Mouse (Mus musculus) frontal cortex, postnatal 10 days (tissue): ENCODE measurements around the gene Grtp1.

Experiments used
- DNase-seq, 2 experiments: peaks; one replicate each; pipeline ENCODE4 v3.0.0; 2022; ENCODE audit warnings: low spot score in 2 of 2, mixed read lengths in 1 of 2

Grtp1 gene

DNA sequence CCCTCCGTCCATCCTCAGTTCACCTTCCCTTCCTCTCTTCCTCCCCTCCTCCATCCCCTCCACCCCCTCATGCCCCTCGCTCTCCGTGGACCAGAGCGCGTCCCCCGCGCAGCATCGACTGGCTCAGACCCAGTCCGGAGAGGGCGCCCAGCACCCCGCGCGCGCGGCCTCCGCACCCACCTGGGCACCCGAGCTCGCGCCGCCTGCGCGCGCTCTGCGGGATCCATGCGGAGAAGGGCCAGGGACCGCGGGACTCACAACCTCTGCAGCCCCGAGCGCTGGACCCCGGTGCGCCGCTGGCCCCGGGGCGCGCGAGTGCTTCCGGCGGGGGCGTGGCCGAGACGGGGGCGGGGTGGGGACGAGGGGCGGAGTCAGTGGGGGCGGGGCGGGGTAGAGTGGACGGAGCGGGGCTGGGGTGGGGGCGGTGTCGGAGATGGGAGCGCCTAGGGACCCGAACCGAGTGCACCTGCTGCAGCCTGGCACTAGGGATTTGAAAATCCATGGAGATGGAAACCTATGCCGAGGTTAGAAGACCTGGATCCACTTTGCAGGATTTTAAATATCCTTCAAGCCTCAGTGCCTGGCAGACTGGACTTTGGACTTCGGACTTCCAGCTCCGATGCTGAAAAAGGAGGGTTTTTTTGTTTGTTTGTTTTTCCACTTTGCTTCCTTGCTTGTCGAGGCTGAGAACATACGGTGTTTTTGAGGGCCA, at the start of gene Grtp1:
Grtp1 (minus strand) TSS at position 320 of the 712 bp plus-strand sequence.
- peak in 1 of 2 experiments; percentile 37 for DNase-seq

DNA sequence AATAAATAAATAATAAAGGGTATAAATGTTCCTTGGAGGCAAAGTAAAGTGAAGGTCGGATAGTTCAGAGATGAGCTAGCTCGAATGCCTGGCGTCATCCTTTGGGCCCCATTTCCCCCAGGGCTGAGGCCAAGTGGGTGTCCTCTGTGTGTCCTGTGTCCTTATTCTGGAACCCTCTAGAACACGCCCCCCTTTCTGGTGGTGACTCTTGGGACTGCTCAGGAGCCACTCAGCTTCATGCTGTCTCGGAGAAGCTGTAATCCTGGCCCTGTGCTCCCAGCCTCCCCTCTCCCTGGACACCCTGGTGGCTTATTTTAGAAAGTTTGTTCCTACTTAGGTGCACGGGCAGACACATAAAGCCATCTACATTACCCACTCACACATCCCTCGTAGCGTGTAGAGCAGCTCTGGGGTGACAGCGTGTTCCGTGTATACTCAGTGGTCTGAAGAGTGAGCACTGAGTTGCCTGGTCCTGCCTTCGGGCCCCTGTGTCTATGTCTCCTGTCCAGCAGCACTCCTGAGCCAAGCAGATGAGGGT, 44.0 kb upstream of the Grtp1 start:
- no peak for DNase-seq

DNA sequence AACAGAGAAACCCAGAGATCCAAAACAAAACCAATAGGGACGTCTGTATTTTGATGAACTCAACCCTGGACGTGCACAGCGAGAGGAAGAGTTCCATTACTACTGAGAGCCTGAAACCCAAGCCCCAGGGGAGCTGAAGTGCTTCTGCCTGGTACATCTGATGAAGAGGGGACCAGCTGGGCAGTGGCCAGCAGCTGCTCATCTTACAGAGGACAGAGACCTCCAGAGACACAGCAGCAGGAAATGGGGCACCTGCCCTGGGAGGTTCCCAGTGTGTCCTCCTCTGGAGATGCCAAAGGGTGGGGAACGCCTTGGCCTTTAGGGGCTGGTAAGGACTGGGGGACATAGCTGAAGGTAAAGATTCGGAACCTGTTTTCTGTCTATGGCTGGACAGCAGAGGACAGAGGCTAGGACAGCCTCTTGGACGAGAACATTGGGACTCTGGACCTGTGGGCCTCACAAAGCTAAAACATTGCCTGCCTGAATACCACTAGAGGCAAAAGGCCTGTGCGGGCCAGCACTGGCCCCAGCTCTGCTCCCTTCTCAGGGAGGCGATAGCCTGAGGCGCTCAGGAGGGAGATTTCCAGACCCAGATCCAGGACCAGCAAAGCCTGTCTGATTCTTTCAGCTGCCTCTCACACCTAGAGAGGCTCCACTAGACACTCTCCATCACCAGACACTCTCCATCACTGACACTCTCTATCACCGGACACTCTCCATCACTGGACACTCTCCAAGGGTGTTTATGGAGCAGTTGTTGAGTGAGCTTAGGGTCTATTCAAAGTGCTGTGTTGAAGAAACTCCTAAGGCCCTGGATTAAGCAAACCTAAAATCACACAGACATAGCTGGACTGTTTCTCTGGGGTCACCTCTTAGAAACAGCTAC, 42.8 kb upstream of the Grtp1 start:
- no peak for DNase-seq

DNA sequence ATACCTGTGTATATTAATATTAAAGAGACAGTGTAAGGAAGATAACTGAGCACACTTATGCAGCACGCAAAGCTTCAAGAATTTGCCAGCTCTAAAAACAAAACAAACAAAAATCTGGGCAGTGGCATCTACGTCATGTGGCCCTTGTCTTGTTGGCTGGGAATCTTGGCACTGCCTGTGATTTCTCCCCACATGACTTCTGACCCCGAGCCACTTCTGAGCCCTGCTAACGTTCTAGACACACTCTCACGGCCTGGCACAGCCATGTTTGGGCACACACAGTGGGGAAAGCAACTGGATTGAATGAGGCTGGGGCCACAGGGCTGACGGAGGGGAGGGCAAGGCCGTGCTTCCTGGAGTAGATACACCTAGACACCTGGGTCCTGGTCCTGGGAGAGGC, 40.3 kb upstream of the Grtp1 start:
- DNase-seq = no peak

DNA sequence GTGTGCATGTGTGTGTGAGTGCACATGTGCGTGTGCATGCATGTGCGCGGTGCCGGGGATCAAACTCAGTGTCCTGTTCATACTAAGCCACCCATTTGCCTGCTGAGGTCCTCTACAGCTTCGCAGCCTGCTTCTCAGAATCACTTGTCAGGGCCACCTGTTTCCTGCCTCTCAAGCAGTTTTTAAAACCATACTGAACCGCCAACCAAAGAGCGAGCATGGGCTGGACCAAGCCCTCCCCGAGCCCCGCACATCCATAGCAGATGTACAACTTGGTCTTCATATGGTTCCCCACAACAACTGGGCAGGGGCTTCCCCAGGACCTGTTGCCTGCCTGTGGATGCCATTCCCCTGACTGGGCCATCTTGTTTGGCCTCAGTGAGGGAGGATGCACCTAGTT, 39.6 kb upstream of the Grtp1 start:
- DNase-seq = no peak

DNA sequence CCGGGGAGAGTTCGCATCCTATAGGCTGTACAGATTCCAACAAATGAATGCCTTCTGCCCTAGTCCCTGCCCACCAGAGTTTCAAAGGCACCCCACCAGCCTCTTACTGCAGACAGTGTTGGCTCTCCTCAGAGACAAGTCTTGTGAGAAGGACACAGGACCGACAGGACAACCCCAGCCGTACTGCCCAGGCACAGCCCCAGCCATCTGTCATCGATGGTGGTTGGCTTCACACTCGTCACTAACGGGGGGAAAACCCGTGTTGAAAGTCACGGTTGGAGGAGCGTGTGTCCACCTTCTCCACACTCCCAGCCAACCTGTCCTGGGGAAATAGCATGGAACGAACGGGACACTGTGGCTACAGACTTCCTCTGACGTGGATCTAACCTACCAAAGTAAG, 34.4 kb upstream of the Grtp1 start:
- DNase-seq = no peak

DNA sequence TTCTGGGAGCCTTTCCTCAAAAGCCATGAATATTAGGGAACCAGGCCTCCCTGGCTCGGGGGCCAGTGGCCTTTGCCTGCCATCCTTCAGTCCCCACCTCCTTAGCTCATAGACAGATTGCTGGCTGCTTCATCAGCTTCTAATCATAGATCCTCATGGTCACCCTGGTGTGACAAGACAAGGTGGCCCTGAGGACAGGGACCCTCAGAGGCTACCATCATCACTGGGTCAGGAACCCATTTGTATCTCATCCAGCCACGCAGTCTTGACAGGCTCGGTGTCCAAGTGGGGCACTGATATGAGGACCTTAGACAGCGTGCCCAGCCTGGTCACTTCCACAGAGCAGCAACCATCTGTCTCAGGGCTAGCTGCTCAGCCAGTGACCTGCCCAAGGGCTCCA, 30.1 kb upstream of the Grtp1 start:
- DNase-seq = no peak

DNA sequence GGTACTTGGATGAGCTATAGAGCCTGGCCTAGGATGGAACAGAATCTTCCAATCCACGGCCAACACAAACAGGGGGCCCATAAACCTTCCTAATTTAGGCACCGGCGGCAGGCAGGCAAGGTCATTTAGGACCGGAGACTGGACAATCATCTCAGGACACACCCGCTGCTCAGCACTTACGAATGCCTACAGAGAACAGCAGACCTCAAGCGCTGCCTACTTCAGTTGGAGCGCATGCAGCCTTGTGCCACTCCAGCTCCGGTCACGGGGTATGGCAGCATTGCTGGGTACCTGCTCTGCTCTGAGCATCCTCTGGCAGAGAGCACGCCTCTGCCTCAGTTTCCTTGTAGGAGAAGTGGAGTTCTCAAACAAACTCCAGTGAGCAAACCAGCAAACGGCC, 29.4 kb upstream of the Grtp1 start:
- DNase-seq = no peak

DNA sequence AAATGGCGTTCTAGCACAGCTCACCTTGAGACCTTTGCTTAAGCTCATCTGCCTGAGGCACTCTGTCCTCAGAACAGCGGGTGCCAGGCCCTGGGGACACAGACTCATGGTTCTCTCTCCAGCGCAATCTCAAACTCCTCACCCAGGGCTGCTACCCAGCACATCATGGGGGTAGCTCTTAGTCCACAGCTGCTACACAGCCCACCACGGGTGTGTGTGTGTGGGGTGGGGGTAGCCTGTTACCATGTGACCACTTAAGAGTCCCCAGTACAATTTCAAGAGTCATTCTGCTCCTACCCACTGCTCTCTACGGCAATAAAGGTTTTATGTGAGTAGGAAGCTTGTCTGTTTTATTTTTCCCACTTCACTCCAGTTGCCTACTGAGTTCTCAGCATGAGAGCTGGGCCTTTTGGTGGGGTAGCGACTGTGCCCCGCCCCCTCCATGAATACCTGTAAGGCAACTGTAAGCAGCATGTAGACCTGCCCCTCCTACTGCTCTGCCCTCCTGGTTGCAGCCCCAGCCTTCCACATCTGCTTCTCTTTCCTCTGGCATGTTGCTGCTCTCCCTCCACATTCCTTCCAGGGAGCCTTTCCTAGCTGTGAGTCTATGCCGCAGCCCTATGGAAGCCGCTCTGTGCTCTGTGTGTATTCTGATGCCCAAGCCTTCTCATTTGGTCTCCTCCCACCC, 28.6 kb upstream of the Grtp1 start:
- DNase-seq = no peak

DNA sequence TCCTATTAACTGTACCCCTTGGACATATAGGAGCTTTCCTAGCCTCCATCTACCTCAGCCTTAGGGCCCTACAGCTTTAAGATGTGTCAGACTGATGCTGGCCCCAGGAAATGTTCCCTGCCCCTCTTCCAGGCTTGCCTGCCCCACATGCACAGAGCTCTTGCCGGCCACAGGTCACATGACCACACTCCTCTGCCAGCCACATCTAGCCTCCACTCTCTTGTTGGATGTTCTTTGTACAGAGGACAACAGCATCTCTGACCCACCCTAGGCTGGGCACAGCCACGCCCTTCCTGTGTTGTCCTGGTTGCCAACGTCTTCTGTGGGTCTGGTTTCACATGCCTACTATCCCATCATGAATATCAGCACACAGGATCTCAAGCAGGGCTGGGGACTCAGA, 26.8 kb upstream of the Grtp1 start:
- no peak for DNase-seq

DNA sequence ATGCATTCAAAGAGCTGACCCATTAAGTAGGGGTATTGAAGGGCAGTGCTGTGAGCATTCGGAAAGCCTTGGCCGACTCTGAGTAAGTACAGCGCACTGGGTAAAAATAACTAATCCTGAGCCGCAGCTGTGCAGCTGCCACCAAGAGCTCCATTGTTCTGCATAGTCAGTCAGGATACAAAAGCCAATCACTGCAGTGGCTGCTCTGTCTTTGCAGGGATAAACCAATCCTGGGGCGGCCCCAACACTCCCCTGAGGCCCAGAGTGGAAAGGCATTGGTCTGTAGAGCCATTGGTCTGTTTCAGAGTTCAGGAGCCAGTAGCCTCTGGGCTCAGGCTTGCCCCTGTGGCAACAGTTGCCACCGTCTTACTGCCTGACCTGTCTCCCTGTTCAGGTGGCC, 25.9 kb upstream of the Grtp1 start:
- DNase-seq = peak in 1 of 2 experiments; percentile 26

DNA sequence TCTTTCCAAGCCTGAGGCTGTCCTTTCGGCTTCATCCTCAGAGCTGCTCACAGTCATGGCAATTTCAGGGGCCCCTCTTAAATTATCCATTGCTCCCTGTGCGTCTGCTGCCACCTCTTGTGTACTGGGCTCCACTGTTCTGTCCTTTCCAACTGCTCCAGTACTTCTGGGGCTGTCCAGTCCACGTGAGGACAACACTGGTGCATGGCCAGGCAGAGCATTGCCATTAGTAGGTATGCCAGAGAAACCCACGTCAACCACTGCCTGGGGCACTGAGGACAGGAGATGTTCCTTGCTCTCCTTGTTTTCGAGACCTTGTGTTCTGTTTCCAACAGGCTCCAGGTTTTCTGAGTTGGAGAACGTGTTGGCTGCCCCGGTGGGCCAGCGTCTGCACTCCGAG, 24.0 kb upstream of the Grtp1 start:
- DNase-seq = no peak

DNA sequence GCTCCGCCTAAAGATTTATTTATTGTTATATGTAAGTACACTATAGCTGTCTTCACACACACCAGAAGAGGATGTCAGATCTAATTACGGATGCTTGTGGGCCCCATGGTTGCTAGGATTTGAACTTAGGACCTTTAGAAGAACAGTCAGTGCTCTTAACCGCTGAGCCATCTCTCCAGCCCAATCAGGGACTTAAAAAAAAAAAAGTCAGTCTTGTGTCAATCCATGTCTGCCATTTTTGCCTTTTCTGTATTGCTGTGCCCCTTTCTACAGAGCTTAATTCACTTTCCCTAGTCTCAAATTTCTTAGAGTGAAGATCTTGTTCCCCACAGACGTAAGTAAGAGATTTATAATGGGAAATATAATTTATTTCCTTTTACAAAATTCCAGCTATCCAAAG, 18.0 kb upstream of the Grtp1 start:
- DNase-seq = no peak

DNA sequence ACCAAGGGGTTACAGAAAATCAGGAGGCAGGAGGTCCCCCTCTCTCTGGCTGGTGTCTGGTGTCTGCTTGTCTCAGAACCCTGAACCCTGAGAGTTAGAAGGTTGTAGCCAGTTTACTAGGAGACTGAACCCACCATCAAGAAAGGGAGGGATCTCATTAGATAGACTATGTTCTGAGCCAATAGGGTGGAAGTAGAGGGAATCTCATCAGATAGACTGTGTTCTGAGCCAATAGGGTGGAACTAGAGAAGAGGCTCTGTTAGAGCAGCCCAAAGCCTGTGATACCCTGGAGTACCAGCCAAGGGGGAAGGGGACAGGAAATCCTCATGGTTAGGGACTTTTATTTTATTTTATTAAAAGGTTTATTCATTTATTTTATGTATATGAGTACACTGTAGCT, 17.6 kb upstream of the Grtp1 start:
- no peak for DNase-seq

DNA sequence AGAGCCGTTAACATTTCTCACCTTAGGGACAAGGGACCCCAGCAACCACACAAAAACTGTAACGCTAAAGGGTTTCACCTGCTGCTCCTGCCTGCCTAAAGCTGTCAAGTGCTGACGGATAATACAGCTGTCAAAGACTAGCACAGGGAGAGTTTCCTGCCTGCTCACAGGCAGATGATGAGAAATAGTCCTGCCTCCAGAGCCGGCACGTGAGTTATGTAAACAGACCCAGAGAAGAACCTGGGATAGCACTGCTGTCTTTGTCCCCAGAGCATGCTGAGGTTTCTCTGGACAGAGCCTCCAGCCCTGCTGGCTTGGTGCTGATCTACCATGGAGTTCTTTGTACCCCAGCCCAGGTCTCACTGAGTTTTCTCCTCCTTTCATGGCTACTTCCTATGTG, 16.7 kb upstream of the Grtp1 start:
- no peak for DNase-seq

DNA sequence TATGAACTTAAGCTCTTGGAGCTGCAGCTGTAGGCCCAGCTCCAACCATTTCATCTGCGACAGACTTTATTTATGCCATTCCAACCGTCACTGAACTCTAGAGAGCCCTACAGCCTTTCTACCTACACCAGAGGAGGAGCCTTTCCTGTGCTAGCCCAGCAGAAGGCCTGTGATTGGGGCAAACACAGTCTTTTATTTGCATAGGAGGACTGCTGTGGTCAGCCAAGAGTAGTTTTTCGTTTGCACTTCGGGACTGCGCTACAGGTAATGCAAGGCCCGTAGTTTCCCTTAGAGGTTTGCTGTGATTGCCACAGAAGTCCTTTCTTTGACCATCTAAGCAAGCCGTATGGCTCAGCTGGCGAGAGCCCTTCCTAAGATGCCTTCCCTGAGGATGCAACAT, 16.0 kb upstream of the Grtp1 start:
- no peak for DNase-seq

DNA sequence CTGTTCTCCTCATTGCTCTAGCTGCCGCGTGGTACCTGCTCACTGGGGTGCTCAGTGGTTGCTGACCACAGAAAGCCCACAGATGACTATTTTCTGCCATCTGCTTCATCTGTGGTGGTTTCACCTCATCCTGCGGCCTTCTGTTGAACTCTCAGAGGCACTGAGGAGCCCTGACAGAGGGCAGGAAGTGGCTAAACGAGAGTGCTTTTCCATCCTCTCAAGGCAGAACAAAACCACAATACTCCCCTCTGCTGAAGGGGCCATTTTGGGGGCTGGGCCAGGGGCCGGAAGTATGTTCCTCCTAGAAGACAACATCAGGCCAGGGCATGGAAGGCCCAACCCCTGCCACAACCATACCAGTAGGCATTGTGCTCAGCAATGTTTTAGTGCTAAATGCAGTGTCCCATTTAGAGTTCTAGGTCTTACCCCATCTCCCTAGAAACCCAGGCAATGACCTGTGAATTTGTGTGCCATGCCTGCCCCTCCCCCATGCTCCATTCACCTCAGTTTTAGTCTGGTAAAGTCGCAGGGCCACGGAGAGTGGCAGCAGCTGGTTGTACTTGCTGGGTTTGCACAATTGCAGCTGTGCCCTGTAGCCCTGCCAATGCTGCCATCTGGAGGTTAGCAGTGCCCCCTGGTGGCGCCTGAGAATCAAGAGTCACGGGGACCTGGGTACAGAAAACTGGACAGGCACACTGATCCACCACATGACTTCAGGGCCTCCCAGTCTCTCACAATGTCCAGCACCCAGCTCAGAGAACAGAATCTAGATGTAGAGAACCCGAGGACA, 13.3 kb upstream of the Grtp1 start:
- DNase-seq = peak; percentile 82 to 83

DNA sequence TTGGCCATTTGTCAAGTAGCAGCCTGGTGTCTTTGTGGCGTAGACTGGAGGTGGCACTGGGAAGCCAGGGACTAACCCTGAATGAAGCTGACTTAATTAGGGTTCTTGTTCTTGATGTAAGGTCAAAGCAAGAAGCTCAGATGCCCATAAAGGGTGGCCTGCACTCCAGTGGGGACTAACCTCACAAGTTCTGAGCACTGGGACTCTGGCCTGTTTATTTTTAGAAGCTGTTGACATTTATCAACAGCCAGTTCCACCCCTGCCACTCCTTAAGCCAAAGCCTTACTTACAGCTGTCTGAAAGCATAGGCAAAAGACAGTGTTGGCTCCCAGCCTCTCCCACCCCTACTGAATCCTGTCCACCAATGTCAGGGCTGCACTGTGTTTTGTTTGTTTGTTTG, 9.3 kb upstream of the Grtp1 start:
- DNase-seq = no peak

DNA sequence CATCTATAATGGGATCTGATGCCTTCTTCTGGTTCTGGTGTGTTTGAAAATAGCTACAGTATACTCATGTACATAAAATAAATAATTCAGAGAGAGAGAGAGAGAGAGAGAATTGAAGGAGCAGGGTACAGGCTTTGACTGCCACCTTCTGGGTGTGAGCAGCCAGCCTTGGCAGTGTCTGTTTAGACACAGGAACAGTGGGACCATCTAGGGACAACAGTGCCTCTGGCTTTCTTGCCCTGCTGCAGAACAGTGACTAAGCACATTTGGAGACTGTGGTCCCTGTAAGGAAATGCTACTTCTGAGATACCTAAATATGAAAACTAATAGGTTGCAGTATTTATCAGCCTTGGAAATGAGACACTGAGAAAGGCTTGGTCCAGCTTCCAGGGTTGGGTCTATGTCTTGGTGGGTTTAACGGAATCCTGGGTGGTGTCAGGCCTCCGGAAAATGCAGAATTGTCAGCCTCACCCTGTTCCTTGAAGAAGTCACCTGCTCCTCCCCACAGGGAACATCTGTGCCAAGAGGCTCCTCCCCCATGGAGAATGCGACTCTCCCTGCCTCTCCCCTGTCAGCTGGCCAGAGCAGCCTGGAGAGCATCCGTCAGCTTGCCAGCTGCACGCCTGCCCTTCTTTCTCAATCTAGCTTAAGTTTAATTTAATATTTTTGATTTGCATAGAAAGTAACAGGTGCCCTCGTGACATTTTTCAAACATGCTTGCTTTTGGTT, 8.4 kb upstream of the Grtp1 start:
- no peak for DNase-seq

DNA sequence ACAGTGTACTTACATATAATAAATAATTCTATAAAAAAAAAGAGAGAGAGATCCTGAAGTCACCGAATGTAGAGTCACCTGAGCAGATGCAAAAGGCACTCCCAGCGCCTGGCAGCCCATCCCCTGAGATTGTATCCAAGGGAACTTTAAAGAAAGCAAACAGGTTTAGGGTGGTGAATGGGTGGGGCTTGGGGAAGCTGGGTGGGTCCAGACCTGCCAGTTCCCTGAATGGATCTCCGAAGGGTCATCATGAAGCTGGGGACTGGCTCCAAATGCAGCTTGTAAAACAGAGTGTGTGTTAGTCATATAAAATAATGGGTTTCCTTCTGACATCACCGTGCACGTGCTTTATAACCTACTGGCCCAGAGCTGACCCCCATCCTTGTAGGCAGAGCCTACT, 5.9 kb upstream of the Grtp1 start:
- no peak for DNase-seq

DNA sequence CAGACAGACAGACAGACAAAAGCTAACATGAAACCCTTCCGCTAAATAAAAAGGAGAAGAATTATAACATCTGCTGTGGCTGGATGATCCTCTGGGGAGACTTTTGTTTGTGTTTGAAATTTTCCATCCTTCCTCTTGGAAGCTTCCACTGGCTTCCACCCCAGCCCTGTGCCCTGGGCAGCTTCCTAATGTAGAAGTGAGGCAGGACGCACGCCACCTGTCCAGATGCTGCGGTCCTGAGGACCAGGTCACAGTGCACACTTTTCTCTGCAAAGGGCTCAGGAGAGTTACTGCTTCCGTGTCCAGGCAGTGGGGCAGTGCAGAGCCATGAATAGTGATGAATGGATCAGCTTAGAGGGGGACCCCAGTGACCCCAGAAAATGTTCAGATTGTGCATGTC, 4.9 kb upstream of the Grtp1 start:
- DNase-seq = no peak
